Mouse (Mus musculus) forebrain, embryonic 13.5 days (tissue): Measurements from ENCODE around the gene Slc25a42. TPM values are rescaled to one million over a fixed set of nuclear protein-coding genes. Genes with fewer than 3 reads are reported as not detected.
"Not testable (repeated sequence)": the region's sequence is repeated elsewhere in the genome, so short reads cannot be mapped to it uniquely, and the experiment has no call there.

Source experiments
- ATAC-seq: fragments of 200-750 bp; cut with Nextera tagmentation; 2 replicates; pipeline ENCODE4 v1.8.0; 2017
- H3K27ac ChIP-seq: fragments of 300-500 bp; sonication (generic); 2 replicates; pipeline ENCODE4 v1.5.1; 2015; ENCODE audit warnings: inconsistent platforms, mild to moderate bottlenecking, moderate library complexity
- H3K27me3 ChIP-seq: fragments of 300-500 bp; sonication (generic); 2 replicates; pipeline ENCODE4 v1.6.1; 2015; ENCODE audit warnings: mild to moderate bottlenecking, inconsistent platforms
- H3K36me3 ChIP-seq: fragments of 300-500 bp; sonication (generic); 2 replicates; pipeline ENCODE4 v1.6.1; 2015; ENCODE audit warnings: mild to moderate bottlenecking, inconsistent platforms; ENCODE audit not compliant: poor library complexity, severe bottlenecking
- H3K4me1 ChIP-seq: fragments of 300-500 bp; sonication (generic); 2 replicates; pipeline ENCODE4 v1.6.1; 2015; ENCODE audit warnings: inconsistent platforms
- H3K4me2 ChIP-seq: fragments of 300-500 bp; sonication (generic); 2 replicates; pipeline ENCODE4 v1.6.1; 2015; ENCODE audit warnings: inconsistent platforms, mild to moderate bottlenecking, moderate library complexity
- H3K4me3 ChIP-seq: fragments of 300-500 bp; sonication (generic); 2 replicates; pipeline ENCODE4 v1.5.1; 2015; ENCODE audit warnings: mild to moderate bottlenecking, inconsistent platforms
- H3K9ac ChIP-seq: fragments of 300-500 bp; sonication (generic); 2 replicates; pipeline ENCODE4 v1.6.1; 2015; ENCODE audit warnings: mild to moderate bottlenecking, inconsistent platforms
- H3K9me3 ChIP-seq: fragments of 300-500 bp; sonication (generic); replicated peaks from 2 replicates; pipeline ENCODE4 v1.6.1; 2016; ENCODE audit warnings: inconsistent platforms
- WGBS: fragments of 180-500 bp; shearing (Covaris S2); methylation state at CpG from one replicate; pipeline ENCODE4 v1.1.7; 2015; 5-methylcytosine and 5-hydroxymethylcytosine counted together
- polyA plus RNA-seq: library from polyadenylated mRNA; unstranded; fragments of >200 nt; fragmentation: Nextera tagmentation; extraction: Ambion mirVana; gene quantifications from 2 replicates; pipeline ENCODE4 v1.2.1, GENCODE M21; 2015

Slc25a42 gene
- polyA plus RNA-seq, 1 experiment from 2014 or later = 2.0 TPM

DNA sequence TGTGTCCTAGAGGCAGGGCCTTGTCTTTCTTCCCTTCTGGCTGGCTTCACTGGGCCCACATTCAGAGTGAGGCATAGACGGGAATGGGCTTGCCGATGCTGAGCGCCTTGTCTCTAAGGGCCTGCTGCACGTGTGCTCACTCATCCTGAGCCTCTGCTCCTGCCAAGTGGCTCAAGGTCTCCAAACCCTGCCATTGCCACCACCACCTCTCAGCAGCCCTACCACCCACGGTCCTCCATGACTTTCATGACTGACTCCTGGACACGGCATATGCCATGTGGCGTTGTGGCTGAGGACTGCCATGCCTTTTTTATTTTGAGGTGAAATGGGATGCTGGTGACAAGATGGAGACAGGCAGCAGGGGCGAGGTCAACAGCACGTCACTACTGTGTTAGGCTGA is 18.7 kb upstream of the Slc25a42 start:
- H3K27me3 ChIP-seq = no peaks in the 10 kb centered on the region
- H3K9ac ChIP-seq = no peak overlapping the region
- no peak overlapping the region for H3K4me3 ChIP-seq
- no peak overlapping the region for H3K4me2 ChIP-seq
- H3K36me3 ChIP-seq = peaks cover 39% of the 10 kb centered on the region
- H3K27ac ChIP-seq = no peak overlapping the region
- H3K4me1 ChIP-seq = peaks cover 21% of the 10 kb centered on the region
- WGBS = 93% methylated on average over 9 of the region's 9 CpGs
- ATAC-seq = no peak
- H3K9me3 ChIP-seq = no peaks in the 10 kb centered on the region

- ATAC-seq = no peak
- Histone ChIP-seq H3K27me3 (no peaks in the 10 kb centered on the region), H3K27ac (no peak overlapping the region), H3K4me2 (no peak overlapping the region), H3K36me3 (peaks cover 68% of the 10 kb centered on the region), H3K9me3 (no peaks in the 10 kb centered on the region), H3K4me1 (peaks cover 3% of the 10 kb centered on the region), H3K9ac (no peak overlapping the region), H3K4me3 (no peak overlapping the region)
- 20% methylated on average over 4 of the region's 4 CpGs for WGBS
These were observed 15.9 kb upstream of the Slc25a42 start for GRCm38 (mm10) chr8:70227997-70228396.

DNA sequence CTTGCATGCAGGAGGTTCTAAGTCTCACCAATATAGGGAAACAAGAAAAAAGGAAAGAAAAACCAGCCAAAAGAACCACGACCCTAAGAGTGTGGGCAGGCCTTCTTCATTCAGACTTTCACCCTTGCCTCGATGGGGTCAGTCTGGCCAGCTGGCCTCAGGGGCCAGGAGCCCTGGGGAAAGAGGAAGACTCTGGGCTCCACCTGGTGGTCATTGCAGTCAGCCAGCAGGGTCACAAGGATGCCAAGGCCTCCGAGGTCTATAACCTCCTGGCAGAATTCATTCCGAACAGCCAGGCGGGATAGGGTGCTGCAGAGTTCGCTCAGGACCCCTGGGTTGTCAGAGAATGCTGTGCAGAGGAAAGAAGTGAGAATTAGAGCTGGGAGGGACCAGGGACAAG is 11.2 kb upstream of the Slc25a42 start:
- no peaks in the 10 kb centered on the region for H3K27me3 ChIP-seq
- H3K4me3 ChIP-seq = no peak overlapping the region
- 56% methylated on average over 6 of the region's 6 CpGs for WGBS
- no peak overlapping the region for H3K4me2 ChIP-seq
- no peaks in the 10 kb centered on the region for H3K9me3 ChIP-seq
- H3K4me1 ChIP-seq = 0 out of 2 replicates have a peak, but pooled peaks cover 5% of the 10 kb centered on the region
- no peak overlapping the region for H3K9ac ChIP-seq
- no peak for ATAC-seq
- H3K27ac ChIP-seq = no peak overlapping the region
- H3K36me3 ChIP-seq = peaks cover 59% of the 10 kb centered on the region

DNA sequence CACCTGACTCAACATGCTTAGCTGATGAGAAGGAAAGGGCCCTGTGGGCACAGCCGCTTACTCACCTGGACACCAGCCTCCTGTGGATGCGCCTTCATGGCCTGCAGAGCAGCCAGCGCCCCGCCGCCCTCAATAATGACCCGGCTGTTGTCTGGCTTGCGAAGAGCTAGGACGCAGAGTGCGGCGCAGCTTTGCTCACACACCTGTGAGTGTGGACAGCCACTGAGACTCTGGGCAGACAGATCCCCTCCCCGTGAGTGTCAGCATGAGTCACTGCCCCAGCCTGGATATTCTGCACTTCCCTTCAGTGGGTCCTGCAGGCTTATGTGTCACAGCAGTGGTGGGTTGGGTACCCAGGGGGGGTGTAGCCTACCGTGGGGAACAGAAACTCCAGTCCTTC is 9.9 kb upstream of the Slc25a42 start:
- 92% methylated on average over 12 of the region's 12 CpGs for WGBS
- H3K36me3 ChIP-seq = peaks cover 52% of the 10 kb centered on the region

GRCm38 (mm10) chr8:70220911-70221310 is 8.8 kb upstream of the Slc25a42 start:
- 92% methylated on average over 3 of the region's 3 CpGs for WGBS
- H3K27me3 ChIP-seq = no peaks in the 10 kb centered on the region
- ATAC-seq = no peak
- 0 out of 2 replicates have a peak, but pooled peaks cover 5% of the 10 kb centered on the region for H3K4me1 ChIP-seq
- H3K9ac ChIP-seq = no peak overlapping the region
- H3K4me3 ChIP-seq = no peak overlapping the region
- no peak overlapping the region for H3K4me2 ChIP-seq
- H3K27ac ChIP-seq = no peak overlapping the region
- H3K9me3 ChIP-seq = no peaks in the 10 kb centered on the region
- H3K36me3 ChIP-seq = peaks cover 47% of the 10 kb centered on the region

More for the DNA sequence above, 9.9 kb upstream of the Slc25a42 start:
- Histone ChIP-seq H3K27me3 (no peaks in the 10 kb centered on the region), H3K9ac (no peak overlapping the region), H3K9me3 (no peaks in the 10 kb centered on the region), H3K4me1 (0 out of 2 replicates have a peak, but pooled peaks cover 5% of the 10 kb centered on the region), H3K27ac (no peak overlapping the region), H3K4me2 (no peak overlapping the region), H3K4me3 (no peak overlapping the region)
- no peak for ATAC-seq

DNA sequence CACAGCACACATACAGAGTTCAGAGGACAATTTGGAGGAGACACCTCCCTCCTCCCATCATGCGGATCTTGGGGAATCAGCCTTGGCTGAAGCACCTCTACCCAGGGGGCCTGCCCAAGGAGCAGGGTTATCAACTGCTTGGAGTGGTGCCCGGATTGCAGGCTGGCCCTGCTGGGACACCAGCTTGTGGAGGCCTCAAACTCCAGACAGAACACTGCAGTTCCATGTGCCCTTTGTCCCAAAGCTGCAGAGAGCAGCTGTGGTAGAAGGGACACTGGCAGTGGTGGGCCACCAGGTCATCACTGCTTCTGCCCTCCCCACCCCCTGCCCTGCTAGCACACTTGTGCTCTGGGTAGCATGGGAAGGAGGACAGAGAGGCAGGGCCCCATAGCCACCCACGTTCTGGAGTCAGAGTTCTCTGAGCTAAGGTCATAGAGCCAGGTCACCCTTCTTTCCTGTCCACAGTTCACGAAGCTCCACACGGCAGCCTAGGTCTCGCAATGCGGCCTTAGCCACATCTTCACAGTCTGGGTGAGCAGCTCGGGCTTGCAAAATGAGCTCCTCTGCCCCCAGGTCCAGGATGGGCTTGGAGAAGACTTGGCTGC is 8.2 kb upstream of the Slc25a42 start:
- H3K27ac ChIP-seq = no peak overlapping the region
- H3K36me3 ChIP-seq = peaks cover 42% of the 10 kb centered on the region
- 0 out of 2 replicates have a peak, but pooled peaks cover 4% of the 10 kb centered on the region for H3K27me3 ChIP-seq
- no peak overlapping the region for H3K4me2 ChIP-seq
- H3K9ac ChIP-seq = 0 out of 2 replicates have a peak overlapping the region, but pooled peaks have one; percentile 27
- no peaks in the 10 kb centered on the region for H3K9me3 ChIP-seq
- 74% methylated on average over 8 of the region's 8 CpGs for WGBS
- ATAC-seq = no peak
- H3K4me1 ChIP-seq = 0 out of 2 replicates have a peak, but pooled peaks cover 5% of the 10 kb centered on the region
- no peak overlapping the region for H3K4me3 ChIP-seq

DNA sequence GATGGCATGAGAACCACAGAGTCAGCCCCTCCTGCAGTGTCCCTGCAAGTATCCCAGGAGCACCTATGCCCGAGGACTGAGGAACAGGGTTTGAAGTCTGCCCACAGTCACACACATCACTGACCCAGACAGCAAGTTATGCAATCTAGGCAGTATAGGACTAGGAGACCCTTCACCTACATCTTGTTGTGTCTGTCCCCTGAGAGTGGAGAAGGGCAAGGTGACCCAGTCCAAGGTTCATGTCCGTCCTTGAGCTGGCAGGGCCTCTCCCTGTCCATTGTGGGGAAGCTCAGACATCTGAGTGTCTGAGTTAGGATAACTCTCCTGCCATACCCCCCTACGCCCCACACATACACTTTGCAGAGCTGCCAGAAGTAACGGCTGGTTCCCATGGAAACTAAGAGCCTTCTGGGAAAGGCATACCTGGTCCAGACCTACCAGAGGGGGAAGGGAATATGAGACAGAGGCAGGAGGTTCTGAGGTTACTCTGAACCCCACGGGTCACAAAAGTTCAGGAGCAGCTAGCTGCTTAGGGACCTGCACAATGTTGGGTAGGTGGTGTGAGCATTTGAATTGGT is 7.1 kb upstream of the Slc25a42 start:
- no peak overlapping the region for H3K27ac ChIP-seq
- H3K9me3 ChIP-seq = no peaks in the 10 kb centered on the region
- no peak overlapping the region for H3K4me3 ChIP-seq
- H3K27me3 ChIP-seq = peaks cover 11% of the 10 kb centered on the region; the same call in 1 of the 2 replicates
- 0 out of 2 replicates have a peak, but pooled peaks cover 5% of the 10 kb centered on the region for H3K4me1 ChIP-seq
- no peak overlapping the region for H3K9ac ChIP-seq
- peaks cover 30% of the 10 kb centered on the region for H3K36me3 ChIP-seq
- WGBS = 55% methylated on average over 5 of the region's 5 CpGs
- no peak for ATAC-seq
- H3K4me2 ChIP-seq = no peak overlapping the region

- H3K4me2 ChIP-seq = no peak overlapping the region
- H3K9ac ChIP-seq = no peak overlapping the region
- H3K36me3 ChIP-seq = peaks cover 13% of the 10 kb centered on the region
- H3K4me1 ChIP-seq = peaks cover 10% of the 10 kb centered on the region
- H3K27ac ChIP-seq = no peak overlapping the region
- ATAC-seq = no peak
- no peaks in the 10 kb centered on the region for H3K9me3 ChIP-seq
- peaks cover 11% of the 10 kb centered on the region; the same call in 1 of the 2 replicates for H3K27me3 ChIP-seq
- H3K4me3 ChIP-seq = no peak overlapping the region
These were observed 5.3 kb upstream of the Slc25a42 start for GRCm38 (mm10) chr8:70217441-70217840.

DNA sequence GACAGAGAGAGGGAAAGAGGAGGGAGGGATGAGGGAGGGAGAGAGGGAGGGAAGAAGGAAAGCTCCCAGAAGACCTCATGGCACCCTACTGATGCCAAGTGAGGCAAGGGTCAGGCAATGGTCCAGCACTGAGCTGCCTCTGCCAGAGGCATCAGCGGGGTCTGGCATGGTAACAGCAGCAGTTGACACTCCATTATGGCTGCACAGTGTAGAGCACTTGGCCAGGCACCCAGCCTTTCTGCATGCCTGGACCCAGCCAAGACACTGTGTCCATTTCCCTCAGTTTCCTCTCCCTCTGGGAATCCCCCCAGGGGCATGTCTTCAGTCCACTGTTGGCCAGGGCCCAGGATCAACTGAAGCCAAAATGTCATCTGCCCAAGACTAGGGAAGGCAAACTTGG is 4.5 kb upstream of the Slc25a42 start:
- Histone ChIP-seq H3K27ac (no peak overlapping the region), H3K36me3 (peaks cover 4% of the 10 kb centered on the region; the same call in 1 of the 2 replicates), H3K9ac (no peak overlapping the region), H3K4me3 (no peak overlapping the region), H3K4me1 (peaks cover 12% of the 10 kb centered on the region), H3K9me3 (no peaks in the 10 kb centered on the region), H3K27me3 (peaks cover 11% of the 10 kb centered on the region; the same call in 1 of the 2 replicates), H3K4me2 (no peak overlapping the region)
- ATAC-seq = no peak
- WGBS = 80% methylated on average over 1 of the region's 1 CpGs

DNA sequence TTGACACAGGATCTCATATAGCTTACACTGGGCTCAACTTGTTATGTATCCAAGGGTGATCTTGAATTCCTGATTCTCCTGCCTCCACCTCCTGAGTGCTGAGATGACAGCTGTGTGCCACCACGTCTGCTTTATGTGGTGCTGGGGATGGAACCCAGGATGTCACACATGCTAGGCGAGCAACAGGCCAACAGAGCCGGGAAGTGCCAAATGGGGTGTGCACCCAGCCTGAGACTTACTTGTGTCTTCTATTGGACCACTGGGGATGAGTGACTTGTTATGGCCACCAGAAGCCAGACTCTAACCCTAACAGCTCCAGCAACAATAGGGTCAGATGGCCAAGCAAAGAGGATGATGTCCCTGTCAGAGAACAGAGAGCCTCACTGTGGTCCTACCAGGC is 4.1 kb upstream of the Slc25a42 start:
- H3K9ac ChIP-seq, H3K27ac ChIP-seq, H3K4me3 ChIP-seq, H3K36me3 ChIP-seq, ATAC-seq, H3K9me3 ChIP-seq, H3K4me2 ChIP-seq: not testable (repeated sequence)
- peaks cover 16% of the 10 kb centered on the region for H3K4me1 ChIP-seq
- 63% methylated on average over 3 of the region's 3 CpGs for WGBS
- H3K27me3 ChIP-seq = peaks cover 14% of the 10 kb centered on the region

- Histone ChIP-seq H3K27ac (no peak overlapping the region), H3K4me1 (peaks cover 18% of the 10 kb centered on the region), H3K27me3 (peaks cover 24% of the 10 kb centered on the region), H3K9me3 (no peaks in the 10 kb centered on the region), H3K4me3 (no peak overlapping the region), H3K9ac (no peak overlapping the region), H3K36me3 (no peaks in the 10 kb centered on the region), H3K4me2 (no peak overlapping the region)
- ATAC-seq = no peak
- WGBS = 74% methylated on average over 5 of the region's 5 CpGs
These were observed 3.0 kb upstream of the Slc25a42 start for GRCm38 (mm10) chr8:70215092-70215491.

DNA sequence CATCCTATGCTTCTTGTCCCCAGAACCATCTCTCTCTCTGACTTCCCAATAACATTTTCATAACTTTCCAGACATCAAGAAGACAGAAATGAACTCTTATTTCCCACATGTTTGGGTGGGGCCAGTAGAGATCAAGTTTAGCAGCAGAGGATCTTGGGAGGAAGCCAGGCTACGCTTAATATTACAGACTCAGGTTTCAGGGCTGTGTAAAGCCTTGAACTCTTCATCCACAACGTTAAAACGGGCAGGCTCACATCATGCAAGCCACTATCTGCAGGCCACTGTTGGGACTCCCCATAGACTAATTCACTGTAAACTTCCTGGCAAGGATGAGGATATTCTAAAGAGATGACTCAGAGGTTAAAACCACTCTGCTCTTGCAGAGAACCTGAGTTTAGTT is 2.3 kb upstream of the Slc25a42 start:
- Histone ChIP-seq H3K36me3 (no peaks in the 10 kb centered on the region), H3K27me3 (peaks cover 30% of the 10 kb centered on the region), H3K4me3 (no peak overlapping the region), H3K9me3 (no peaks in the 10 kb centered on the region), H3K4me2 (no peak overlapping the region), H3K4me1 (peaks cover 16% of the 10 kb centered on the region), H3K9ac (no peak overlapping the region), H3K27ac (no peak overlapping the region)
- ATAC-seq = no peak
- 78% methylated on average over 3 of the region's 3 CpGs for WGBS
